Mouse (Mus musculus) embryonic facial prominence, embryonic 11.5 days (tissue): ENCODE results near the gene D730048I06Rik. TPM values are rescaled to one million over a fixed set of nuclear protein-coding genes. Genes with fewer than 3 reads are reported as not detected.
"Not testable (repeated sequence)": the region's sequence is repeated elsewhere in the genome, so short reads cannot be mapped to it uniquely, and the experiment has no call there.

Experiments used
- ATAC-seq: fragments of 200-750 bp; cut with Nextera tagmentation; replicated peaks from 2 replicates; pipeline ENCODE4 v1.8.0; 2017; ENCODE audit warnings: low read depth; ENCODE audit not compliant: insufficient number of reproducible peaks, low FRiP score, low TSS enrichment
- DNase-seq: peaks from one replicate; pipeline ENCODE4 v3.0.0-alpha.2; 2015; ENCODE audit warnings: low spot score
- H3K27ac ChIP-seq: fragments of 300-500 bp; sonication (generic); replicated peaks from 2 replicates; pipeline ENCODE4 v1.5.1; 2014; ENCODE audit warnings: mild to moderate bottlenecking, low read depth, low read length, control low read depth
- H3K27me3 ChIP-seq: fragments of 300-500 bp; sonication (generic); 2 replicates; pipeline ENCODE4 v1.6.1; 2014; ENCODE audit warnings: mild to moderate bottlenecking, low read length, moderate library complexity, mixed read lengths; ENCODE audit not compliant: control insufficient read depth, insufficient read depth
- H3K36me3 ChIP-seq: fragments of 300-500 bp; sonication (generic); replicated peaks from 2 replicates; pipeline ENCODE4 v1.6.1; 2014; ENCODE audit warnings: low read depth, mild to moderate bottlenecking, low read length, moderate library complexity, mixed read lengths; ENCODE audit not compliant: control insufficient read depth, insufficient read depth
- H3K4me1 ChIP-seq: fragments of 300-500 bp; sonication (generic); 2 replicates; pipeline ENCODE4 v1.6.1; 2014; ENCODE audit warnings: low read length, mixed read lengths; ENCODE audit not compliant: control insufficient read depth, insufficient read depth
- H3K4me2 ChIP-seq: fragments of 300-500 bp; sonication (generic); 2 replicates; pipeline ENCODE4 v1.6.1; 2014; ENCODE audit warnings: low read depth, mild to moderate bottlenecking, control low read depth, low read length, moderate library complexity
- H3K4me3 ChIP-seq: fragments of 300-500 bp; sonication (generic); 2 replicates; pipeline ENCODE4 v1.5.1; 2014; ENCODE audit warnings: low read depth, low read length, control low read depth
- H3K9ac ChIP-seq: fragments of 300-500 bp; sonication (generic); replicated peaks from 2 replicates; pipeline ENCODE4 v1.6.1; 2014; ENCODE audit warnings: mild to moderate bottlenecking, control low read depth, low read length
- H3K9me3 ChIP-seq: fragments of 300-500 bp; sonication (generic); replicated peaks from 2 replicates; pipeline ENCODE4 v1.6.1; 2016; ENCODE audit warnings: mild to moderate bottlenecking, low read length, inconsistent platforms, mixed read lengths; ENCODE audit not compliant: control insufficient read depth
- WGBS: fragments of 180-500 bp; shearing (Covaris S2); extraction: QIAGEN DNeasy Blood & Tissue Kit; methylation state at CpG from one replicate; pipeline ENCODE4 v1.1.7; 2014; 5-methylcytosine and 5-hydroxymethylcytosine counted together
- polyA plus RNA-seq: library from polyadenylated mRNA; unstranded; fragments of >200 nt; fragmentation: Nextera tagmentation; extraction: Ambion mirVana; gene quantifications from 2 replicates; pipeline ENCODE4 v1.2.1, GENCODE M21; 2014

Gene D730048I06Rik
- polyA plus RNA-seq, result not detected in 2 replicates

DNA sequence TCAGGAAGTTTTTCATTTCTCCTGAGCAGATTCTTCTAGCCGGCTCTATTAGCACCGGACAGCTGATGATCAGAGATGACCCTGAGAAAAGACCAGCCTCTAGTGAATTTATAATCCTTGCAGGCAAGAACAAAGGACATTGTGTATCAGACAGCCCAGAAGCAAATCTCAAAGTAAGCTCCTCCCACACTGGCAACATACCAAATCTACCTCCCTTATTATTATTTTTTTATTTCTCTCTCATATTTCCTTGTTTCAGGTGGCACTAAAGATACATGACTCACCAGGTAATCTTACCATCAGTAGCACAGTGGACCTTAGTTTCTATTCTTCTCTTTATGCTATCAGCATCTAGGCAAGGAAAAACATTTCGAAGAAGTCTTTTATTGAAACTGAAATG lies at the start of gene D730048I06Rik, which contains the start of gene Gm27235:
Gene D730048I06Rik, minus strand, starts transcription at position 112 of the 400 bp plus-strand sequence.
Gene Gm27235, minus strand, starts transcription at position 101 of the 400 bp plus-strand sequence.
- DNase-seq (no peak), ATAC-seq (no peak)
- no peak within 1 kb of the TSS for H3K9ac ChIP-seq
- no peak within 1 kb of the TSS for H3K27ac ChIP-seq
- no peaks in the 10 kb centered on the region for H3K36me3 ChIP-seq
- no peaks in the 10 kb centered on the region for H3K27me3 ChIP-seq
- H3K9me3 ChIP-seq, result no peaks in the 10 kb centered on the region
- 92% methylated on average over 3 of the region's 3 CpGs for WGBS
- no peak within 1 kb of the TSS for H3K4me2 ChIP-seq
- H3K4me3 ChIP-seq, result no peak within 1 kb of the TSS
- H3K4me1 ChIP-seq, result no peaks in the 10 kb centered on the region

DNA sequence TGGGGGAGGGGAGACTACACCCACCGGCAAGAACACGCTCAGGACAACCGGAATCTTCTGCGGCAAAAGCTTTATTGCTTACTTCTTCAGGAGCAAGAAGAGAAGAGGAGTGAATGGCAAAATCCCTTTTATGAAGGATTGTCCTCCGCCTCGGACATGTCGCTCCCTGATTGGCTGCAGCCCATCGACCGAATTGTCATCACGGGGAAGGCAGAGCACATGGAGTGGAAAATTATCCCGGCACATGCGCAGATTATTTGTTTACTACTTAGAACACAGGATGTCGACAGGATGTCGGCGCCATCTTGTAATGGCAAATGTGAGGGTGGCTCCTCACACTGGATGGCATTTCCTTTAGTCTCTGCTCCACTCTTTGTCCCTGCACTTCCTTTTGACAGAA lies 28.0 kb upstream of the D730048I06Rik start:
- H3K27me3 ChIP-seq, H3K27ac ChIP-seq, DNase-seq, H3K36me3 ChIP-seq, H3K4me3 ChIP-seq, H3K9me3 ChIP-seq, H3K9ac ChIP-seq, ATAC-seq, H3K4me2 ChIP-seq, H3K4me1 ChIP-seq: not testable (repeated sequence)
- WGBS, result 94% methylated on average over 15 of the region's 15 CpGs

DNA sequence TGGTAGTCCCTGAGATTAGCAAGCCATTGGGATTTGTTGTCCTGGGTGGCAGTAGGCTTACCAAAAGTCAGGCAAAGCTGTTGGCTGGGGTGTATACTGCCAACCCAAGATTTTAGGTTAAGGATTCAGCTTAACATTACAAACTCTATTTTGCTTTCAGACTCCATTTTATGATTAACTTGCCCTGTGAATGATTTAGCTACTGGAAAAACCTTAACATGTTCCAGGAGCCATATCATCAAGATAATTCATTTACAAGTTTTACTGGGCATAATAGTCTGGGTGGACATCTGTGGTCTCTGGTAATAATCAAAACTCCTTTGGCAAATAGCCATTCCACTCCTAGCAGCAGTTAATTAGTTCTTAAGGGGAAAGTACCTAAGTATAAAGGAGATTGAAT lies 8.2 kb upstream of the D730048I06Rik start:
- ATAC-seq, result no peak
- H3K36me3 ChIP-seq, result no peaks in the 10 kb centered on the region

DNA sequence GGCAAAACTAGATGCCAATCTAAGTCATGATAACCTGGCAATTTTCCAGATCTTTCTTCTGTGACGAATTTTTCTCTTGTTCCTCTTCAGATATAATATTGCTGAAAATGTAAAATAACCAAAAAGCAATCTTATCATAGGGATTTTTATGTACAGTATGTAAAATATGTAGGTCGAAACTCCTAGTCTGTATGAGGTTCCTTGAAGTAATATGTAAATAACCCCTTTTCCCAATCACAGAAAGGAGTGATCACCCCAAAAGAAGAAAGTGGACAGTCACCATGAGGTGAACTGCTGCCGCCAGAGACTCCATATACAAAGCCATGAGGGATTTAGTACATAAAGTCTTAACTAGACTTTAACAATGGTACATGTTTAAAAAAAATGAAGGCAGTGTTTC lies 11.9 kb downstream of the D730048I06Rik start, which contains the start of gene Gm17727:
Gene Gm17727, minus strand, starts transcription at position 101 of the 400 bp plus-strand sequence.
- ATAC-seq (no peak), DNase-seq (no peak)
- no peak within 1 kb of the TSS for H3K4me3 ChIP-seq
- no peaks in the 10 kb centered on the region for H3K4me1 ChIP-seq
- no peaks in the 10 kb centered on the region for H3K36me3 ChIP-seq
- no peak within 1 kb of the TSS for H3K9ac ChIP-seq
- no peaks in the 10 kb centered on the region for H3K9me3 ChIP-seq
- H3K27me3 ChIP-seq, result no peaks in the 10 kb centered on the region
- 62% methylated on average over 3 of the region's 3 CpGs for WGBS
- no peak within 1 kb of the TSS for H3K27ac ChIP-seq
- no peak within 1 kb of the TSS for H3K4me2 ChIP-seq

More for the DNA sequence above, 8.2 kb upstream of the D730048I06Rik start:
- Histone ChIP-seq H3K27ac (no peak overlapping the region), H3K4me1 (no peaks in the 10 kb centered on the region), H3K9ac (no peak overlapping the region), H3K4me2 (no peak overlapping the region), H3K9me3 (no peaks in the 10 kb centered on the region), H3K4me3 (no peak overlapping the region), H3K27me3 (no peaks in the 10 kb centered on the region)
- no peak for DNase-seq

DNA sequence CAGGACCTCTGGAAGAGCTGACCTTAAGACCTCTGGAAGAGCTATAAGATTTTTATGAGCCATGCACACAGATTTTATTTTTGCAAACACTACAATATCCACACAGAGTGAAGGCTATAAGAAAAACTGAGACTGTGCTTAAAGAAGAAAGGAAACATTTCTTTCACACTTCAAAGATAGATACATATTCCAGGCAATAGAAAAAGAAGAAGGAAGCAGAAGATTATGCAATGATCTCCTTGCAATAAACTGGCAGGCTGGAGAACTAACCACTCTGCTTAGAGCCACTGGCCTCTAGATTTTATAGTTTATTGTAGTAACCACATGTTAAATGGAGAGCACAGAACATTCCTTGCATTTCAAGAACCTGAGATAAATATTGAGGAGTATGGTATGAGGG lies 33.1 kb downstream of the D730048I06Rik start:
- no peaks in the 10 kb centered on the region for H3K36me3 ChIP-seq
- H3K4me1 ChIP-seq, result no peaks in the 10 kb centered on the region
- H3K4me2 ChIP-seq, result no peak overlapping the region
- DNase-seq, result no peak
- no peaks in the 10 kb centered on the region for H3K9me3 ChIP-seq
- no peak overlapping the region for H3K4me3 ChIP-seq
- H3K9ac ChIP-seq, result no peak overlapping the region
- no peak overlapping the region for H3K27ac ChIP-seq
- no peak for ATAC-seq
- H3K27me3 ChIP-seq, result no peaks in the 10 kb centered on the region

DNA sequence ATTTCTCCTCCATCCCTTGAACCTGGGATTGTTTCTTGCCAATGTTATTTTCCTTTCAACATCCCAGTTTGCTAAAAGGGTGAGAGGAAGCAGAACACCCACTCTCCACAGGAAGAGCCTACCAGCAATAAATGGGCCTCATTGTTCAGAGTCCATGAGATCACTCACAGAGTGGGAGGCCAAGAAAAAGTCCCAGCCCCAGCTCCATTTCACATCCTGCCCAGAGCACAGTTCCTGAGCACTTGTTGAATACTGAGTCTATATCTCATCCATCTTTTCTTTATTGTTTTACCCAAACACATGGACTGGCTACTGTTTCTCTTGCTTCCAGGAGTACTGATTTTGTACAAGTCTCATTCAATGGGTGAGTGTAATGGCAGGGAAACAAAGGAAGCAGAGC lies 49.2 kb downstream of the D730048I06Rik start, which contains the start of gene Gm17677:
Gene Gm17677, plus strand, starts transcription at position 301 of the 400 bp plus-strand sequence.
- Histone ChIP-seq H3K27ac (no peak within 1 kb of the TSS), H3K36me3 (no peaks in the 10 kb centered on the region), H3K4me1 (no peaks in the 10 kb centered on the region), H3K9ac (no peak within 1 kb of the TSS), H3K27me3 (no peaks in the 10 kb centered on the region), H3K9me3 (no peaks in the 10 kb centered on the region), H3K4me3 (no peak within 1 kb of the TSS), H3K4me2 (no peak within 1 kb of the TSS)
- no peak for ATAC-seq
- DNase-seq, result no peak

Other genes with a start within 250 kb of the D730048I06Rik start
- 6.6 and 6.7 TPM in 2 replicates for gene Ddx25, start 231.6 kb downstream of the D730048I06Rik start, polyA plus RNA-seq
- gene Pus3, start 231.5 kb downstream of the D730048I06Rik start, polyA plus RNA-seq, result 26.3 and 28.5 TPM in 2 replicates
- 0.49 and 0.74 TPM in 2 replicates for gene Pate2, start 219.8 kb downstream of the D730048I06Rik start, polyA plus RNA-seq
- gene Hyls1, start 219.7 kb downstream of the D730048I06Rik start, polyA plus RNA-seq, result 30.2 and 32.3 TPM in 2 replicates
- not detected in 2 replicates for gene Pate4, start 178.2 kb downstream of the D730048I06Rik start, polyA plus RNA-seq
- not detected in 2 replicates for gene Pate3, start 141.9 kb downstream of the D730048I06Rik start, polyA plus RNA-seq
- gene Pate1, start 102.7 kb downstream of the D730048I06Rik start, polyA plus RNA-seq, result not detected in 2 replicates
- not detected in 2 replicates for gene Gm17677, start 49.1 kb downstream of the D730048I06Rik start, polyA plus RNA-seq
- gene Gm17727, start 12.0 kb downstream of the D730048I06Rik start, polyA plus RNA-seq, result not detected in 2 replicates
- not detected in 2 replicates for gene Gm27235, start within 50 bp of the D730048I06Rik start, polyA plus RNA-seq
- not detected in 2 replicates for gene 9230110F15Rik, start 54.0 kb upstream of the D730048I06Rik start, polyA plus RNA-seq
- not detected in 2 replicates for gene 9230113P08Rik, start 118.3 kb upstream of the D730048I06Rik start, polyA plus RNA-seq